Mouse (Mus musculus) liver, embryonic 18 days (tissue): Measurements from ENCODE around the gene Tnfrsf17. TPM values are rescaled to one million over a fixed set of nuclear protein-coding genes. Genes with fewer than 3 reads are reported as not detected.

Source experiments
- polyA plus RNA-seq: library from polyadenylated mRNA; depleted of rRNA; stranded (reverse); fragments of >200 nt; gene quantifications from 2 replicates; pipeline ENCODE4 v1.2.3, GENCODE M21; 2012; rRNA removed

Gene Tnfrsf17
- polyA plus RNA-seq: 0.08 TPM in 1 of 2 replicates, not detected in the other

DNA sequence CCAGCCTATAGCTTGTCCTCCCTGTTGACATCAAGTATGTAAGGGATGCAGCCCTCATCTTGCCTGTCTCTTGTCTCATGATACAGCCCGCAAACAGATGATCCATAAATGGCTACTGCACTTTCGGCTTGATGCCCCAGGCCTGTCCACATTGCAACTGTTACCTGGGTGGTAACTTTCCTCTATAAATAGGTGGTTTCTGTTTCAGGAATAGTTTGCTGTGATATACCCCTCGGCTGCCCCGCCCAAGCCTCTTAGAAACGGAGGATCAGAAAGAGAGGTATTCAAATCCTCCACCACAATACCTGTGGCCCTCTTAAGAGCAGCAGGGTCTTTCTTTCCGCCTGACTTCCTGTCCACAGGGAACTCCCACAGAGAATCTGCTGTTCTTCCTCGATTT, at the start of gene Tnfrsf17:
TSS of gene Tnfrsf17 (plus strand) at position 301 of the 400 bp plus-strand sequence.

DNA sequence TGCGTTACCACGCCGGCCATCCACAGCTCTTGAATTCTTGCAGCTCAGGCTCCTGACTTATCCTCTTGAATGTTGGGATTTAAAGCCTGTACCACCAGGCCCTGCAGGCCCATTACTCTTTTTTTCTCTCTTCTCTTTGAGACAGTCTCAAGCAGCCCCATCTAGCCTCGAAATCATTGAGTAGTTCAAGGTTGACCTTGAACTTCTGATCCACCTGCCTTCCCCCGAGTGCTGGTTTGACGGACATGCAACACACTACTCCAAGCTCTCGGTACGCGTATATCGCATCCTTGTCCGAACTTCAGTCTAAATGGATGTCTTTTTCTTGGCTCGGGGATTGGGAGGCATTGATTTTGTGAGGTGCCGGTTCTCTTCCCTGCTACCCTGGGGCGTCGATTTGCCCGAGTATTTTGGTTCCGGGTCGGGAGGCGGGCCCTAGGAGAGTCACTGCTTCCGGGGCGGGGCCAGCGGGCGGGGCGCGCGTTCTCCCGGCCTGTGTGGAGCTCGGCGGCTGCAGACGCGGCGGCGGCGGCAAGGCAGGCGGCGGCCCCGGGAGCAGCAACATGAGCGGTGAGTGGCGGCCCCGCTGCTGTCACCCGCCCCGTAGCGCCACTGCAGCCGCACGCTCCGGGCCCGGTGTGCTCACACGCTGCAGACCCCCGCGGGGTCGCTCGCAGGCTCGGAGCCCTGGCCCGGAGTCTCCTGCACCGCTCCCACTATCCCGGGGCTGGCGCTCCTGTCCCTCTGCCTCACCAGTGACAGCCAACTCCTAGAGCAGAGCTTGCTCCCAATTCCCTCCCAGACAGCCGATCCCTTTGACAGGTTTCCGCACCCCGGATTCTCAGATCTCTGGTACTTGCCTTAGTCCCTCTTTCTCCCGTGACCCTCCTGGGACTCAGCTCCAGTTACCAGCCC, 9.1 kb downstream of the Tnfrsf17 start, which contains the start of gene Snx29:
TSS of gene Snx29 (plus strand) at position 500 of the 915 bp plus-strand sequence.

Other genes with a start within 250 kb of the Tnfrsf17 start
- gene Litaf, start 247.7 kb upstream of the Tnfrsf17 start, polyA plus RNA-seq: 31.8 and 40.7 TPM in 2 replicates
- 10.8 and 13.0 TPM in 2 replicates for gene Txndc11, start 179.2 kb upstream of the Tnfrsf17 start, polyA plus RNA-seq
- 70.0 and 74.0 TPM in 2 replicates for gene Zc3h7a, start 137.4 kb upstream of the Tnfrsf17 start, polyA plus RNA-seq
- 25.6 and 26.9 TPM in 2 replicates for gene Rsl1d1, start 110.5 kb upstream of the Tnfrsf17 start, polyA plus RNA-seq
- 26.2 and 30.6 TPM in 2 replicates for gene Gspt1, start 59.5 kb upstream of the Tnfrsf17 start, polyA plus RNA-seq
- 1.2 and 1.3 TPM in 2 replicates for gene Snx29, start 9.1 kb downstream of the Tnfrsf17 start, polyA plus RNA-seq